Mouse (Mus musculus): ENCODE data around the gene Cdh9. TPM values are rescaled to one million over a fixed set of nuclear protein-coding genes. Genes with fewer than 3 reads are reported as not detected.

The Cdh9 gene
- polyA plus RNA-seq, 1 experiment from 2014 or later: 1.6 TPM

- ATAC-seq (no peak), DNase-seq (ENCODE audit: low spot score) (no peak)
- Histone ChIP-seq H3K9ac (ENCODE audit: low read length) (no peak overlapping the region), H3K27ac (ENCODE audit: low read depth, low read length) (no peak overlapping the region), H3K4me1 (ENCODE audit: control insufficient read depth, insufficient read depth, low read length) (no peaks in the 10 kb centered on the region), H3K9me3 (replicated peaks; ENCODE audit: control insufficient read depth, low read length) (no peaks in the 10 kb centered on the region), H3K4me2 (ENCODE audit: low read length) (no peak overlapping the region), H3K36me3 (ENCODE audit: control insufficient read depth, insufficient read depth, low read length) (no peaks in the 10 kb centered on the region), H3K4me3 (ENCODE audit: low read depth, low read length) (no peak overlapping the region), H3K27me3 (replicated peaks; ENCODE audit: control insufficient read depth, insufficient read depth, low read length) (no peaks in the 10 kb centered on the region)
Observed at GRCm38 (mm10) chr15:16801302-16801701, 72.7 kb downstream of the Cdh9 start.

DNA sequence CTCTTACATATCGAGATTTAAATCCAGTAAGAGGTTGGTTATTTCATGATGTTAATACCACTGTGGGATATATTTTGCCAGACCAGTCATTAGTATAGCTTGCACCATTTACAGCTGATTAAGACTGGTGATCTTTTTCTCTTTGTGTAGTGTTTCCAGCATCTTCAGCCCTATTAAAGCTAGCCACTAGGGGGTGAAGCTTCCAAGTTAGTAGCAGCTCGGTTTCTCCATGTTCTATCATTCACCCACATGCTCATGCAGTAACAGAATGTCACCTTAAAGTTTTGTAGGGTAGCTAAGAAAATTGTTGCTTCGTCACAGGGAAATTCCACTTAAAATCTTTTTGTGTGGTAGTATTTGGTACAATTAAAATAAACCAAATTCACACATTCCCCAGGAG, 82.2 kb downstream of the Cdh9 start:
- ATAC-seq: no peak
- H3K9ac ChIP-seq (ENCODE audit: low read length): no peak overlapping the region
- WGBS: 64% methylated on average over 3 of the region's 3 CpGs
- H3K4me1 ChIP-seq (ENCODE audit: control insufficient read depth, insufficient read depth, low read length): no peaks in the 10 kb centered on the region
- no peak overlapping the region for H3K4me3 ChIP-seq (ENCODE audit: low read depth, low read length)
- no peaks in the 10 kb centered on the region for H3K9me3 ChIP-seq (replicated peaks; ENCODE audit: control insufficient read depth, low read length)
- DNase-seq (ENCODE audit: low spot score): no peak
- no peak overlapping the region for H3K27ac ChIP-seq (ENCODE audit: low read depth, low read length)
- H3K4me2 ChIP-seq (ENCODE audit: low read length): no peak overlapping the region
- no peaks in the 10 kb centered on the region for H3K27me3 ChIP-seq (replicated peaks; ENCODE audit: control insufficient read depth, insufficient read depth, low read length)
- no peaks in the 10 kb centered on the region for H3K36me3 ChIP-seq (ENCODE audit: control insufficient read depth, insufficient read depth, low read length)

DNA sequence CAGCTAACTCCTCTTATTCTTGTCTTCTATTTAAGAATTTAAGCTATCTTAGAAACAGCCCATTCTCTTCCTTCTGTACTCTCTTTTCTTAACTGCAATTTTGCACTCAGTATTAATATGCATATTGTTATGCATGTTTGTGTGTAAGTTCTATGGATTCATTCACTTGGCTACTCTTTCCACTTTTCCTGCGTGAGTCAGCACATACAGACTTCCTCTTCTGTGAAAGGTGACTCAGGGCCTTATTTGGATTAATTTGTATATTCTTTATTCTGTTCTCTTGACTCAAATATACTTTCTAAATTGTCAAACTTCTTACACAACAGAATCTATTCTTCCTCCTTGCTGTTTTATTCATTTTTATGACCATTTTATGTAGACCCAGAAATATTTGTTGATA, 85.5 kb downstream of the Cdh9 start:
- no peak overlapping the region for H3K4me2 ChIP-seq (ENCODE audit: low read length)
- no peak overlapping the region for H3K27ac ChIP-seq (ENCODE audit: low read depth, low read length)
- H3K4me3 ChIP-seq (ENCODE audit: low read depth, low read length): no peak overlapping the region
- ATAC-seq (no peak), DNase-seq (ENCODE audit: low spot score) (no peak)
- WGBS: 81% methylated on average over 1 of the region's 1 CpGs
- no peaks in the 10 kb centered on the region for H3K27me3 ChIP-seq (replicated peaks; ENCODE audit: control insufficient read depth, insufficient read depth, low read length)
- no peaks in the 10 kb centered on the region for H3K36me3 ChIP-seq (ENCODE audit: control insufficient read depth, insufficient read depth, low read length)
- no peaks in the 10 kb centered on the region for H3K4me1 ChIP-seq (ENCODE audit: control insufficient read depth, insufficient read depth, low read length)
- no peak overlapping the region for H3K9ac ChIP-seq (ENCODE audit: low read length)
- H3K9me3 ChIP-seq (replicated peaks; ENCODE audit: control insufficient read depth, low read length): no peaks in the 10 kb centered on the region

DNA sequence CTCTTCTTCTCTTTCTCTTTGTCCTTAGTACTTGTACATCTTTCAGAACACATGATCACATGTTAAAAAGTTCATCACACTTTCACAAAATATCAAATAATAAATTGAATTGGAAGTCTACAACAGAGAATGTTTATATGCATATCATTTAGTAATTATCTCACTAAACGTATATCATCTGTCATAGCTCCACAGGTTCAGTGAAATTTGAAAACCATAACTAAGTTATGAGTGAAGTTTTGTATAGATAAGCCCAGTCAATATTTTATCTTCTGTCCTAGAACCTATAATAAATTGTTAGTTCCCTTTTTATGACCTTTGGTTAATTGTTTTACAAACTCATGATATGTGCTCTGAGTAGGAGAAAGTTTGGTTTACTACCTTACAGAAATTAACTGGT, 106.2 kb downstream of the Cdh9 start:
- H3K4me1 ChIP-seq (ENCODE audit: control insufficient read depth, insufficient read depth, low read length): no peaks in the 10 kb centered on the region
- ATAC-seq (no peak), DNase-seq (ENCODE audit: low spot score) (no peak)
- 89% methylated on average over 1 of the region's 1 CpGs for WGBS
- H3K4me2 ChIP-seq (ENCODE audit: low read length): no peak overlapping the region
- no peak overlapping the region for H3K4me3 ChIP-seq (ENCODE audit: low read depth, low read length)
- no peak overlapping the region for H3K9ac ChIP-seq (ENCODE audit: low read length)
- no peaks in the 10 kb centered on the region for H3K9me3 ChIP-seq (replicated peaks; ENCODE audit: control insufficient read depth, low read length)
- H3K36me3 ChIP-seq (ENCODE audit: control insufficient read depth, insufficient read depth, low read length): no peaks in the 10 kb centered on the region
- H3K27me3 ChIP-seq (replicated peaks; ENCODE audit: control insufficient read depth, insufficient read depth, low read length): no peaks in the 10 kb centered on the region
- H3K27ac ChIP-seq (ENCODE audit: low read depth, low read length): no peak overlapping the region

- Histone ChIP-seq H3K4me3 (ENCODE audit: low read depth, low read length) (no peak overlapping the region), H3K4me1 (ENCODE audit: control insufficient read depth, insufficient read depth, low read length) (no peaks in the 10 kb centered on the region), H3K9ac (ENCODE audit: low read length) (no peak overlapping the region), H3K27ac (ENCODE audit: low read depth, low read length) (no peak overlapping the region), H3K4me2 (ENCODE audit: low read length) (no peak overlapping the region), H3K9me3 (replicated peaks; ENCODE audit: control insufficient read depth, low read length) (peaks cover 2% of the 10 kb centered on the region; the same call in 1 of the 2 replicates), H3K27me3 (replicated peaks; ENCODE audit: control insufficient read depth, insufficient read depth, low read length) (no peaks in the 10 kb centered on the region), H3K36me3 (ENCODE audit: control insufficient read depth, insufficient read depth, low read length) (no peaks in the 10 kb centered on the region)
- 83% methylated on average over 3 of the region's 3 CpGs for WGBS
- ATAC-seq (no peak), DNase-seq (ENCODE audit: low spot score) (no peak)
Observed at GRCm38 (mm10) chr15:16882542-16882941, 154.0 kb downstream of the Cdh9 start.

- Histone ChIP-seq H3K9ac (ENCODE audit: low read length) (no peak overlapping the region), H3K9me3 (replicated peaks; ENCODE audit: control insufficient read depth, low read length) (no peaks in the 10 kb centered on the region), H3K4me3 (ENCODE audit: low read depth, low read length) (no peak overlapping the region), H3K4me1 (ENCODE audit: control insufficient read depth, insufficient read depth, low read length) (no peaks in the 10 kb centered on the region), H3K36me3 (ENCODE audit: control insufficient read depth, insufficient read depth, low read length) (no peaks in the 10 kb centered on the region), H3K27me3 (replicated peaks; ENCODE audit: control insufficient read depth, insufficient read depth, low read length) (no peaks in the 10 kb centered on the region), H3K4me2 (ENCODE audit: low read length) (no peak overlapping the region), H3K27ac (ENCODE audit: low read depth, low read length) (no peak overlapping the region)
- ATAC-seq (no peak), DNase-seq (ENCODE audit: low spot score) (no peak)
- WGBS: 83% methylated on average over 1 of the region's 1 CpGs
Observed at GRCm38 (mm10) chr15:16896674-16897073, 168.1 kb downstream of the Cdh9 start.

Data from forebrain, embryonic 14.5 days (tissue).